Mouse (Mus musculus) 3134 (cell line): ENCODE measurements around the gene Cab39.
"Not testable (repeated sequence)": the region's sequence is repeated elsewhere in the genome, so short reads cannot be mapped to it uniquely, and the experiment has no call there.

Source experiments
- DNase-seq: peaks from one replicate; pipeline ENCODE4 v3.0.0-alpha.2; 2011; ENCODE audit warnings: low spot score; ENCODE audit not compliant: insufficient read length; ENCODE audit errors: extremely low read depth

Gene Cab39

GRCm38 (mm10) chr1:85779428-85780180 lies 13.6 kb upstream of the Cab39 start:
- no peak for DNase-seq

DNA sequence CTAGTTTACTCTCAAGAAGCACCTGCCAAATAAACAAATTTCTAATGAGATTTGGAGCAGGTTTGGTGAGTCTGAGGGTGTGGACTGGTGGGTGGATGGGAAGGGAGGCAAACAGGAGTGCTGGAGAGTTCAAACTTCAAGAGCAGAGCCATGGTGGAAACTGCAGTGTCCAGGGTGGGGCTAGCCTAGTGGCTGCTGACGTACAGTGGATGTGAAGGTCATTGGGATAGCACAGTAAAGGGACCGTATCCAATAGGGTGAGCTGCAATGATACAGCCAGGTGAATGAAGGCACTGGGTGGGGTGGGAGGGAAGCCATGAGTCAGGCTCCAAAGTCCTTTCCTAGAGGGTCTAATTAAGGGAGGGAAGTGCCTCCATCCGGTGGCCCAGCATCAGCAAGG lies 2.7 kb upstream of the Cab39 start:
- DNase-seq: no peak

DNA sequence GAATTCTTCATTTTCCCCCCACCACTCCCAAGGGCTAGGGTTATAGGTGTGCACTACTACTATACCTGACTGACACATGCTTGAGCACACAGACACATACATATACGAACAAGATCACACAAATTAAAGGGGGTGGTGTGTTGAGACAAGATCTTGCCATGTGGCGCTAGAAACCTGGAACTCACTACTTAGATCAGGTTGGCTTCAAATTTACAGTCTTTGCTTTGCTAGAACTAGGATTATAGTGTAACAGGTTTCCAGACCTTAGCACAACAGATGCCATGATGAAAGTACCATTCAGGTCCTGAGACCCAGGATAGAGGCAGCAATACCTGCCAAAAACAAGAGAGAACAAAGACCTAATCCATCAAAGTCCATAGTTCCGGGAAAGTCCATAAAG lies 1.8 kb upstream of the Cab39 start:
- DNase-seq: no peak

- DNase-seq: peak; percentile 73
Observed at GRCm38 (mm10) chr1:85794106-85794771, 998 bp downstream of the Cab39 start.

- peak; percentile 15 for DNase-seq
Observed at GRCm38 (mm10) chr1:85795196-85795595, 2.0 kb downstream of the Cab39 start.

DNA sequence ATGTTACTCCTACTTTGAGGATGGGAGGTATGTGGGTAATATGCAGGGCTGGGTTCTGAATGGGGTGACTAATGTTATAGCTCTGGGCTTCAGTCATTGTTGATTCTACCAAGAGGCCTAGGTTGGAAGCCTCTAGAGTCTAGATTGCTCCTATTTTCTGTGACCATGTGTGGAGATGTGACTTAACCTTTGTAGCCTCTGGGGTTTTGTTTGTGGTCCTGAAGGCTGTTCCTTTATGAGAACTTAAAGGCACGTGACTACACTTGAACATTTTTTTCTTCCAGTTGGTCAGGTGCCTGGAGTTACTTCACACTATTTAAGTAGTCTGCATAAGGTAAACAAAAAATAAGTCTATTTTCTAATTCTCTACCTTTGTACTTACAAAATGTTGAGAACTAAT lies 6.5 kb downstream of the Cab39 start:
- DNase-seq: no peak

- DNase-seq: no peak
Observed at GRCm38 (mm10) chr1:85802517-85802916, 9.3 kb downstream of the Cab39 start.

- no peak for DNase-seq
Observed at GRCm38 (mm10) chr1:85804551-85804950, 11.3 kb downstream of the Cab39 start.

DNA sequence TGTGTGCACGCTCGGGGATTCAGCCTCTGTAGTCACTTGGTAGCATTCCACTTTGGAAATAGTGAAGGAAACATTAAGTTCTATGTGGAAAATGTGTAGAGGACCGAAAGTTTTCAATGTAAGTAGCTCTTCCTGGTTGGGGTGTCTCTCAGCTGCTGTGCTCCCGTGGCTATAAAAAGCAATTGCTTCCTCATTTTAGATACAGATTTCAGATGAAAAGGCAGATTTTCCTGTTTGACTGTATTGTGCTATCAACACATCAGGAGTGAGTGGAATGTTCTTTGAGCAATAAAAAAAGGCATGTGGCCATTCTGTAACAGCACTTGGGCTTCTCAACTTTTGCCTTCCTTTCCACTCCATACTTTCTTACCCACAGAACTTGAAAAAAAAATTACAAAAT lies 16.0 kb downstream of the Cab39 start:
- DNase-seq: no peak

DNA sequence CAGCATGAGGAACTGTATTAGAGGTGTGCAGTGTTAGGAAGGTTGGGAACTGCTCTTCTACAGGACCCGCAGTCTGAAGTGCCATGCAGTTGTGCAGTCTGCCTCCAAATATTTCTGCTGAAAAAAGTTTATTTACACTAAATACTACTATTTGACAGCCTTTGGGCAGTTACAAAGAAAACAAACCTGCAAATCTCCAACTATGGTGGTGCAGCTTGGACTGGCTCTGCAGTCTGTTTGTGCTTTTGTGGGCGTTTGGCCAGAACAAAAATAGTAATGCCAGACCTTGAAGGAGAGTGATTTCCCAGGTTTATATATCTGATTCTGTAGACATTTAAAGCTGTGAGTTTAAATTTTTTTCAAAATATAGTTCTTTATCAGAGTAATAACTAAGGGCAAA lies 17.1 kb downstream of the Cab39 start:
- DNase-seq: no peak

GRCm38 (mm10) chr1:85810787-85811186 lies 17.5 kb downstream of the Cab39 start:
- no peak for DNase-seq

- not testable (repeated sequence) for DNase-seq
Observed at GRCm38 (mm10) chr1:85814213-85814612, 21.0 kb downstream of the Cab39 start.

GRCm38 (mm10) chr1:85818121-85818520 lies 24.9 kb downstream of the Cab39 start:
- no peak for DNase-seq

GRCm38 (mm10) chr1:85819695-85820094 lies 26.5 kb downstream of the Cab39 start:
- no peak for DNase-seq

GRCm38 (mm10) chr1:85822239-85822638 lies 29.0 kb downstream of the Cab39 start:
- no peak for DNase-seq

DNA sequence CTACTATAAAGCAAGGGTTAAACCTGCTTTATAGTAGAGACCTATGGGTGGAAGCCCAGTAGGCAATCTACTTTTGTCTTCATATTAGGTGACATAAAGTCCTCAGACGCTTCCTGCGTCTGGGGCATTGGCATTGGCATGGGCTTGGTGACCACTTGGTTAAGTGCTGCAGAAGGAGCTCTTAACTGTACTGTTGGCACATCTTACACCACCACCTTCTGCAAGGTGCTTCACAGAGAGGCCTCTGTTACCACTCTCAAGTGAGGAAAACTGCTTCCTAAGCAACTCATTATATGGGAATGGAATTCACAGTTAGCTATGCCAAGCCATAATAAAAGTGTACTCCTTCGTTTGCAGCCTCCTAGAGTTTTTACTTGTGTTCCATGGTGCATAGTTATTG lies 31.7 kb downstream of the Cab39 start:
- DNase-seq: no peak

DNA sequence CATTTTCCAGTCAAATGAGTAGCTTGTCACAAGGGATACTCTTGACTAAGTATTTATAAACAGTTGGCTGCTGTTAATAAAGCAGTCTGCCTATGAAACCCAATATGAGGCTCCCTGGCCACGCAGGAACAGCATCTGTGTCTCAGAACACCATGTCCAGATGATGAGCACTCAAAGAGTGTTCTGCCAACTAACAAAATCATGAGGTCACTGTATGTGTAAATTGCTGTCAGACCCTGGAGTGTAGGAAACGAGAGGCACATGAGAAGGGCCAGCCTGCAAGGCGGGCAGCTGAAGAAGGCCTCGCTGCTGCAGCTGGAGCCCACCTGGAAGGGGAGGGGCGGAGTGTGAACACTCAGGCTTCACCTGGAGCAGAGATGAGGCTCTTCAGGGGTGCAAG lies 33.9 kb downstream of the Cab39 start:
- DNase-seq: no peak

DNA sequence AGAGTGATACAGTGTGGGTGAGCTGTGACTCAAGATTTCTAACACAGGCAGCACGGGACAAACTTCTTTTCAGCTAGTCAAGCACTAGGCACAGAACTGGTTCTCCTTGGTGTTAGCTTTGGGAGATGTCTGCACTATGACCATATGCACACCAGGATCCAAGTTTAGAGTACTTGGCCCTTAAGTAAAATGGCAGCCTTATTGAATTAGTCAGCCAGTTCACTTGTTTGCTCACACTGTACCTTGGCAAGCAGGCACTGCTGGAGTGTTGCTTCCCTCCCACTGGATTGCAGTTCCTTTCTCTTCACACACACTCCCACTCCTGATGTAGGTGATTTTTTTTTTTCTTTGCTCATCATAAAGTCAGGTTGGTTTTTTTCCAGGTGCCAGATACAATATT lies 35.8 kb downstream of the Cab39 start:
- DNase-seq: no peak

GRCm38 (mm10) chr1:85838056-85838455 lies 44.8 kb downstream of the Cab39 start:
- peak; percentile 35 for DNase-seq

GRCm38 (mm10) chr1:85839356-85839755 lies 46.1 kb downstream of the Cab39 start:
- DNase-seq: no peak

- DNase-seq: no peak
Observed at GRCm38 (mm10) chr1:85839790-85840189, 46.5 kb downstream of the Cab39 start.

DNA sequence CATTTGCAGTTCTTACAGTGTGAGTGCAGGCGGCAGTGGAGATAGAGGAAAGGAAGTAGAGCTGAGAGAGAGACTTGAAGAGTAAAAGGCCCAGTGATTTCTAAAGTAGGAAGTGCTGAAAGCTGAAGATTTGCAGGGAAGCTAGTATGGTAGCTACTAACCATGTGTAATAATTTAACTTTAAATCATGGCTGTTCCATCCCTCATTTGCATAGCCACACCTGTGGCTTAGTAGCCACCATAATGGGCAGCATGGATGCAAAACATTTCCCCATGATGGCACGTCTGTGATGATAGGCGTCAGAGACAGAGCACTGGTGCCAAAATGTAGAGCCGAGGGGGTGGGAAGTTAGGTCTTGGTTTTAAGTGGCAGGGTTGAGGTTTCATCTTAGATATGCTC lies 47.2 kb downstream of the Cab39 start:
- no peak for DNase-seq
